Mouse (Mus musculus) left cerebral cortex, adult 2 months (tissue): ENCODE measurements around the gene Ifitm5. TPM values are rescaled to one million over a fixed set of nuclear protein-coding genes. Genes with fewer than 3 reads are reported as not detected.

Experiments
- DNase-seq, 2 experiments: peaks; one replicate each; pipeline ENCODE4 v3.0.0; 2021 to 2022; ENCODE audit warnings: low spot score in 2 of 2, mixed read lengths in 1 of 2; ENCODE audit errors: extremely low spot score in 1 of 2
- H3K27ac ChIP-seq: fragments of 200-600 bp; 2 replicates; pipeline ENCODE4 v1.8.1; 2022
- H3K4me3 ChIP-seq: fragments of 200-600 bp; 2 replicates; pipeline ENCODE4 v1.8.1; 2022
- CTCF ChIP-seq: fragments of 200-600 bp; IDR thresholded peaks from 2 replicates; pipeline ENCODE4 v1.8.1; 2022; ENCODE audit warnings: antibody characterized with exemption, mild to moderate bottlenecking, moderate library complexity
- intact Hi-C: fragments of 180-260 bp; cut with DNase I; formaldehyde crosslinking; loops from one replicate; pipeline ENCODE4 v1.15.1; 2025
- total RNA-seq, 2 experiments: library from RNA; stranded (reverse); gene quantifications; 2 replicates each; pipeline ENCODE4 v1.2.3; 2021

Ifitm5 gene
- total RNA-seq, 2 experiments from 2014 or later = not detected

DNA sequence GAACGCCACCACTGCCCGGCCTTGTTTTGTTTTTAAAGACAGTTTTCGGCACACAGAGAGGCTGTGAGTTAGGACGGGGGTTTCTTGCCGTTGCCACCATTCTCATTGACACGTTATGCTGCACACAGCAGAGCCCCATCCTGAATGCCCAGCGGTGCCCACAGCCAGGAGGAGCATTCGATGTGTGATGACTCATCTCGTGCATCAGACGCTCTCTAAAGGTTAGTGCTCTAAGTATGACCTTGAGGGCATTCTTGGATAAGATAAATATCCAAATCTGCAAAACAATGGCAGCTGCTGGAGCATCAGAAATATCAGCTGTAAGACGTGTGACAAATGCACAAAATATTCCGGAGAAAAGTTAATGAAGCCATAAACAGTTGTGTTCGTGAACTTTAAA is 43.0 kb downstream of the Ifitm5 start:
- intact Hi-C loops = loop anchor here (5.0 kb wide), 2 partner anchors 50 to 270 kb away; partner anchors contain the start of genes Gm45717 and Ifitm2
- Histone ChIP-seq H3K4me3 (no peak overlapping the region), H3K27ac (no peak overlapping the region)
- TF ChIP-seq CTCF = no peak
- DNase-seq = no peak

DNA sequence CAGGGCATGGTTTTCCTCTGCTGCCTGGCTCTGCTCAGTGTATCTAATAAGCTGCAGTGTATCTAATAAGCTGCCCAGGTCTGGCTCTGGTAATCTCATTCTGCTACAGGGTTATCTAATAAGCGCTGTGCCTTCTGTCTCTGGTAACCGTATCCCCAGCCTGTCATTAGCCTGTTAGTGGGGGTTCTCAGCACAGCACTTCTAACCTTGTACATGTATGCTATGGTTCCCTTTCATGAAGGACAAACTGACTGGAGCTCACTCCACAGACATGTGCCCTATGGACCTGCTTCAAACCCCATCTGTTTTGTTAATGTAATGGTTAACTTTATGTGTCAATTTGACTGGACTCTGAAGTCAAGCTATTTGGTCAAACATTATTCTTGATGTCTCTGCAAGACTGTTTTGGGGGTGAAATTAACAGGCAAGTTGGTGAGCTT is 44.4 kb downstream of the Ifitm5 start:
- no peak overlapping the region for H3K4me3 ChIP-seq
- intact Hi-C loops = loop anchor here (5.0 kb wide), 2 partner anchors 52 to 272 kb away; partner anchors contain the start of genes Gm45717 and Ifitm2
- no peak overlapping the region for H3K27ac ChIP-seq
- no peak for TF ChIP-seq CTCF
- DNase-seq = no peak

DNA sequence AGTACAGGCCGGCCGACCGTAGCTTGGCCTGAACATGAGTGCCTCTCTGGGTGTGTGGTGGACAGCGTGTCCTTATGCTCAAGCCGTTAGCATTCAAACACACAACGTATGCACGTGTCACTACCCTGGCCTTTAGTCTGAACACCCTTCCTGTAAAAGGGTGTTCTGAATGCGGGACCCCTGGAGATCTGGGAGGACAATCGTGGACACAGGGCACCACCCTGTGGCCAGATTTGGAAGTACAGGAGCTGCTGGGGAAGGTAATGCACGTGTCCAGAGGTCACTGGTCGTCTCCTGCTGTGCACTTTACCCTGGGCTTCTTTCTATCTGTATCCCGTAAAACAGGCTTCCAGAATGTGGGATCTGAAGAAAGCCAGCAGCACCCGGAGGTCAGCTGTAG is 46.9 kb downstream of the Ifitm5 start:
- intact Hi-C loops = loop anchor here (1.0 to 5.0 kb wide), 2 partner anchors 59 to 826 kb away; no protein-coding TSS in a partner anchor
- H3K27ac ChIP-seq = no peak overlapping the region
- TF ChIP-seq CTCF = peak; percentile 98
- DNase-seq = peak; percentile 66 to 82
- H3K4me3 ChIP-seq = no peak overlapping the region

DNA sequence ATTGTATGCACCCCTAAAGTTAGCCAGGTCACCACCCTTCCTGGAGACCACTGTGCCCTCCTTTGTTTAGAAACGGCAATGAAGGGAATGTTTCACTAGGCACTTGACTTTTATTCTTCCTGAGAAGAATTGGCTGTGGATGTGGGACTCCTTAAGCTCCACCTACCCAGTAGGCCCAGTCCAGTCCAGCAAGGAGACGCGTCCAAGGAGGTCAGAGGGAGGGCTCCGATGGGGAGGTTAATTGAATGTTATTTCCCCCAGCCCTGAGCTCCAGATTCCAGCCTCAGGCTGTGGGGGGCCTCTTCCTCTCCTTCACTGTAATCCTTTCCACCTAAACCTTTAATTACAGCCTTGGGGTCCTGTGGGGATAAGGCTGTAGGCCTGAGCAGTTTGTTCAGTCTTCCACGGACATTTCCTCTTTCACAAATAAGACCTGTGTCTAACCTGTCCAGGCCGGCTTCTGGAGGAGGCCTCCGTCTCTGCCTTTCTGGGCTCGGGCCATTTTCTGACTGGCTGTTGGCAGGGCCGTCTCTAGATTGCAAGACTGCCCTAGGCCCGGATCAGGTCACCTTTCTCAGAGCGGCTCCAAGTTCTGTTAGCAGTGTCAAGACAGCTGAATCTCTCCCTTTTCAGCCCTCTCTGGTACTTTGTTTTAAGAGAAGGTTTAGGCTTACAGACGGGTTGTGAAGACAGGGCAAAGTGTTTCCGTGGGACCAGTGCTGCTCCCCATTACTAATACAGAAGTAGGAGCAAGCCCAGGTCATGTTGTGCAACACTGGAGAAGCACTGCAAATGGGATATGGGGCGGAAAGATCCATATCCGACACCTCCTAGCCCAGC is 47.8 kb downstream of the Ifitm5 start:
- Histone ChIP-seq H3K27ac (no peak overlapping the region), H3K4me3 (no peak overlapping the region)
- TF ChIP-seq CTCF = no peak
- intact Hi-C loops = loop anchor here (5.0 kb wide), 1 partner anchor 825 kb away; no protein-coding TSS in a partner anchor
- no peak for DNase-seq

DNA sequence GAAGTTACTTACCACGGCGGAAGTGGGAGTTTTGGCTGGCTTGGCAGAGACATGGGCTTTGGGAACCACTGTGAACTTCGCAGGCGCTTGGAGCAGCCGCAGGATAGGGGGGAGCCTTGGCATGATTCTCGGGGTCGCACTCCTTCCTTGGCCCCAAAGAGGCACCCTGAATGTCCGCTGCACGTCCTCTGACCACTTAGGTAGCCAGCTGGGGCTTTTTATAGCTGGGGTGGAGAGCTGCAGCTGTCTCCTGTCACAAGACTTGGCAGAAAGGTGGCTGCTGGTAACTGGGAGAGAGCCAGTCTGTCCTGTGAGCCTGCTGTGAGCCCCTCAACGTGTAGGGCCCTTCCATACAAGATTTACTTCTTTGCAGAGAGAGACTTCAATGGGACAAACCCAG is 49.9 kb downstream of the Ifitm5 start, which contains the start of gene Cox8b:
Gene Cox8b, minus strand, starts transcription at position 227 of the 400 bp plus-strand sequence.
- TF ChIP-seq CTCF = no peak
- DNase-seq = no peak
- Histone ChIP-seq H3K4me3 (no peak within 1 kb of the TSS), H3K27ac (no peak within 1 kb of the TSS)
- intact Hi-C loops = loop anchor here (5.0 kb wide), 1 partner anchor 823 kb away; no protein-coding TSS in a partner anchor

DNA sequence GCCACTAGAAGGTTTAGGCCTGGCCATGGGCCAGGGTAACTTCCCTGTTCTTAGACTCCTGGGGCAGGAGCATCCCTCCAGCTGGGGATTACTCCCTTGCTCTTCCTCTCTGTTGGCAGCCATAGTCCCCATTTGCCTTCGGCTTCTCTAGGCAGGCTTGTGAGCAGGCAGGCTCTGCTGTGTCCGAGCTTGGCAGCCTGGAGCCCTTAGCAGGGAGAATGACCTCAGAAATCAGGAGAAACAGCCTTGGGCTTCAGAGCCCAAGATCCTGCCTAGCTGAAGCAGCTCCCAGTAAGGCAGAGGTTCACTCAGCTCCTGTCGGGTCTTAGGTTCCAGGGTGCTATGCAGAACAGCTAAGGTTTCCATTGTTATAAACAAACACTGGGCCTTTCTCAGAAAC is 51.0 kb downstream of the Ifitm5 start:
- no peak for TF ChIP-seq CTCF
- Histone ChIP-seq H3K4me3 (no peak overlapping the region), H3K27ac (no peak overlapping the region)
- intact Hi-C loops = no loop called here
- DNase-seq = no peak

Other genes starting within 250 kb of the Ifitm5 start
- not detected for gene Cyp2e1, start 186.6 kb downstream of the Ifitm5 start, total RNA-seq
- under 1 TPM; 0.32 to 0.47 TPM for gene Syce1, start 162.4 kb downstream of the Ifitm5 start, total RNA-seq
- 10 to 100 TPM; 29.1 to 31.2 TPM for gene Zfp941, start 128.1 kb downstream of the Ifitm5 start, total RNA-seq
- gene Urah, start 115.3 kb downstream of the Ifitm5 start, total RNA-seq = 1 to 10 TPM; 3.9 to 5.9 TPM
- gene Scgb1c1, start 104.7 kb downstream of the Ifitm5 start, total RNA-seq = not detected
- not detected for gene Odf3, start 102.5 kb downstream of the Ifitm5 start, total RNA-seq
- gene Gm45785, start 94.0 kb downstream of the Ifitm5 start, total RNA-seq = 1 to 10 TPM; 1.5 to 2.6 TPM
- gene Ric8a, start 93.3 kb downstream of the Ifitm5 start, total RNA-seq = 10 to 100 TPM; 62.1 to 74.2 TPM
- gene Bet1l, start 92.7 kb downstream of the Ifitm5 start, total RNA-seq = 10 to 100 TPM; 24.6 to 24.8 TPM
- gene Psmd13, start 68.3 kb downstream of the Ifitm5 start, total RNA-seq = 100 to 1,000 TPM; 101 to 107 TPM
- 10 to 100 TPM; 72.2 to 76.5 TPM for gene Sirt3, start 68.0 kb downstream of the Ifitm5 start, total RNA-seq
- gene Cox8b, start 49.8 kb downstream of the Ifitm5 start, total RNA-seq = 1 to 10 TPM in 1 of 2 experiments, not detected in 1; 2.0 TPM
- 1 to 10 TPM in 1 of 2 experiments, under 1 TPM in 1; 0.68 to 1.2 TPM for gene Nlrp6, start 29.4 kb downstream of the Ifitm5 start, total RNA-seq
- gene Pgghg, start 8.9 kb downstream of the Ifitm5 start, total RNA-seq = 1 to 10 TPM; 4.5 to 4.7 TPM
- not detected for gene Gm45717, start 5.6 kb upstream of the Ifitm5 start, total RNA-seq
- gene Ifitm2, start 5.7 kb upstream of the Ifitm5 start, total RNA-seq = 10 to 100 TPM; 10.8 to 17.7 TPM
- gene Ifitm1, start 16.9 kb upstream of the Ifitm5 start, total RNA-seq = 1 to 10 TPM; 3.7 to 5.8 TPM
- gene Ifitm3, start 60.5 kb upstream of the Ifitm5 start, total RNA-seq = 10 to 100 TPM; 10.9 to 16.7 TPM
- gene Ifitm6, start 67.6 kb upstream of the Ifitm5 start, total RNA-seq = under 1 TPM in 1 of 2 experiments, not detected in 1; 0.57 TPM
- gene Gm17387, start 78.8 kb upstream of the Ifitm5 start, total RNA-seq = not detected
- gene B4galnt4, start 110.8 kb upstream of the Ifitm5 start, total RNA-seq = 10 to 100 TPM; 87.4 to 95.9 TPM
- gene Pkp3, start 127.9 kb upstream of the Ifitm5 start, total RNA-seq = not detected
- 1 to 10 TPM; 1.7 to 3.4 TPM for gene Sigirr, start 150.3 kb upstream of the Ifitm5 start, total RNA-seq
- gene Ano9, start 167.5 kb upstream of the Ifitm5 start, total RNA-seq = not detected
- 10 to 100 TPM; 46.9 to 51.6 TPM for gene Ptdss2, start 172.1 kb upstream of the Ifitm5 start, total RNA-seq
- 10 to 100 TPM; 36.5 to 37.3 TPM for gene Rnh1, start 222.6 kb upstream of the Ifitm5 start, total RNA-seq
- 100 to 1,000 TPM; 219 to 244 TPM for gene Hras, start 243.7 kb upstream of the Ifitm5 start, total RNA-seq
- gene Lrrc56, start 243.9 kb upstream of the Ifitm5 start, total RNA-seq = 1 to 10 TPM; 3.9 to 5.0 TPM